Mouse (Mus musculus) mouse trophoblast stem cell (cell line): ENCODE results near the gene Cldn3.

Source experiments
- in situ Hi-C, 2 experiments: fragments of 300-500 bp; cut with MseI, MboI; formaldehyde crosslinking; loops; 2 replicates in 1 of 2; 3 replicates in 1 of 2; pipeline ENCODE4 v1.15.1; 2025

The Cldn3 gene

DNA sequence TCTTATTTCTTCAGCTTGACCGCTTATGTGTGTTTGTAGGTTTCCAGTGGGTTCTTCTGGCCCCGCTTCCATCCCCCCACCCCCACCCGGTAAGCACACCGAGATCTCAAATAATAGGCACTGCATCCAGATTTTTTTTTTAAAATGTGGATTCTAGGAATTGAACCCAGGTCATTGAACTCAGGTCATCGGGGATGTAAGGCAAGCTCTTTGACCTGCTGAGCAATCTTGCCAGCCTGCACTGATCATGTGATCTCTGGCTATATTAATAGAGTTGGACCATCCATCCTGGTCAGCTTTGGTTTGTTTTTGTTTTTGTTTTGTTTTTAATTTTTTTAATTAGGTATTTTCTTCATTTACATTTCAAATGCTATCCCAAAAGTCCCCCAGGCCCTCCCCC is 46.6 kb downstream of the Cldn3 start:
- in situ Hi-C loops: no loop called here

GRCm38 (mm10) chr5:135034593-135034992 is 48.6 kb downstream of the Cldn3 start:
- in situ Hi-C loops: no loop called here

- in situ Hi-C loops: no loop called here
These were observed 49.8 kb downstream of the Cldn3 start for GRCm38 (mm10) chr5:135035608-135036359.
